Mouse (Mus musculus) cortical plate, adult 2 months (tissue): Measurements from ENCODE around the gene Rxfp1.

Experiments used
- CTCF ChIP-seq: fragments of 200-500 bp; IDR thresholded peaks from 2 replicates; pipeline ENCODE4 v1.5.1; 2011; ENCODE audit warnings: mild to moderate bottlenecking, control low read depth, low read length; ENCODE audit not compliant: insufficient read depth; ENCODE audit errors: extremely low read depth
- POLR2A ChIP-seq: fragments of 200-500 bp; IDR thresholded peaks from 2 replicates; pipeline ENCODE4 v1.6.1; 2011; ENCODE audit warnings: mild to moderate bottlenecking, low read length, control low read depth; ENCODE audit not compliant: insufficient read depth; ENCODE audit errors: extremely low read depth

GRCm38 (mm10) chr3:79682351-79683132 is 55.1 kb downstream of the Rxfp1 start:
- TF ChIP-seq POLR2A (no peak), CTCF (no peak)
